Mouse (Mus musculus) heart, adult 2 months (tissue): ENCODE data around the gene Dse.

Source experiments
- CTCF ChIP-seq: fragments of 200-600 bp; IDR thresholded peaks from 2 replicates; pipeline ENCODE4 v1.8.1; 2022; ENCODE audit warnings: antibody characterized with exemption, mild to moderate bottlenecking, moderate library complexity
- POLR2A ChIP-seq: fragments of 200-500 bp; IDR thresholded peaks from 2 replicates; pipeline ENCODE4 v1.6.1; 2011; ENCODE audit warnings: mild to moderate bottlenecking, low read depth, low read length, control low read depth; ENCODE audit not compliant: insufficient read depth

GRCm38 (mm10) chr10:34151827-34152226 lies 55.7 kb downstream of the Dse start:
- TF ChIP-seq CTCF (peak; percentile 57), POLR2A (no peak)
